Mouse (Mus musculus) T-helper 2 cell (primary cell): ENCODE measurements around the gene Rhox2g.
"Not testable (repeated sequence)": the region's sequence is repeated elsewhere in the genome, so short reads cannot be mapped to it uniquely, and the experiment has no call there.

Experiments
- in situ Hi-C: fragments of 300-600 bp; cut with MboI, MseI; formaldehyde crosslinking; loops from one replicate; pipeline ENCODE4 v1.15.1; 2025; ENCODE audit warnings: high pct_unique_total_duplicates

Rhox2g gene

GRCm38 (mm10) chrX:37643370-37643769 lies at the start of gene Rhox2g:
Gene Rhox2g (minus strand): TSS chrX:37643470.
- in situ Hi-C loops = not testable (repeated sequence)

DNA sequence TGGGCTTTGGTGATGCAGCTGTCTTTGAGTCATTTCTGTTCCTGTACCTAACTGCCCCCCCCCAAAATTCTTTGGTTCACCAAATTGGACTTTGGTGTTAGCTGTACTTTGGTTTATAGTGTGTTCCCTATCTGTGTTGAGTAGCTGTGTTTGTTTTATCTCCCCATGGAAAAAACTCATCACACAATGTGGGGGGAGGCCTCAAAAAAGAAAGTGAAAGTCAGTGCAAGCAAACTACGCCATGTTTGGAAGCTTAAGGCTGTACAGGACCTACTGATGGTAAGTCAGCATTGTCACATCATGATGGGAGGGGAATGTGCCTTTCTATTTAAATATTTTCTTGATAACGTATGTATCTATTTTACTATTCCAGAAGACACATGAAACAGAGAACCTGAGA lies 49.0 kb upstream of the Rhox2g start:
- in situ Hi-C loops = no loop called here

DNA sequence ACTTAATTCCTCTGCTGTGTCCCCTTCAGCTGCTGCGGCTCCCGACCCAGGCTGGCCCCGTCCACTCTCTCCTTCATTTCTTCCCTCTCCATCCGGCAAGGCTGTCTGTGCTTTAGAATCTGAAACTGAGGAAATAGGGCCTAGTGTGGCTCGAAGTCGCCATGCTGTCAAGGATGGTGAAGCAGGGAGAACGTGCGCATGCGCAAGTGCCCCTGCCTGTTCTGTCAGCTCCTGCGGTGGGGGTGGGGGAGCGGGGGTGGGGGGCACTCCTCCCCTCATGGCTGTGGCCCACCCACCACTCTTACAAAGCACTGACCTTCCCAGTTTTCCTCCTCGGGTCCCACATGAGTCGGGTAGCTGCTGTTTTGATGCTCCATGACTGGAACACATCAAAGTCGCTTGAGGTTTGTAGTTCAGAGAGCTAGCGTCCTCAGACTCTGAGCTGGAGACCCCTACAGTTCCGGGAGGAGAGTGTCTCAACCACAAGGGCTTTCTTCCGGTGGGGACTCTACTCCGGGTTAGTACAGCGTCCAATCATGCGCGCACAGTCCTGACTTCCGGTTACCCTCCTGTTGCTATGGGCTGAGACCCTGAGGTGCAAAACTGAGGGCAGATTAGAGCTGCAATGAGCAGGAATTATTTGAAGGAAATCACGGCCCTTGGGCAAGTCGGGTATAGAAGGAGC lies 39.9 kb upstream of the Rhox2g start:
- in situ Hi-C loops = no loop called here

GRCm38 (mm10) chrX:37673177-37673576 lies 29.9 kb upstream of the Rhox2g start, which contains the start of gene Rhox2h:
Gene Rhox2h (minus strand): TSS chrX:37673277.
- in situ Hi-C loops = not testable (repeated sequence)

DNA sequence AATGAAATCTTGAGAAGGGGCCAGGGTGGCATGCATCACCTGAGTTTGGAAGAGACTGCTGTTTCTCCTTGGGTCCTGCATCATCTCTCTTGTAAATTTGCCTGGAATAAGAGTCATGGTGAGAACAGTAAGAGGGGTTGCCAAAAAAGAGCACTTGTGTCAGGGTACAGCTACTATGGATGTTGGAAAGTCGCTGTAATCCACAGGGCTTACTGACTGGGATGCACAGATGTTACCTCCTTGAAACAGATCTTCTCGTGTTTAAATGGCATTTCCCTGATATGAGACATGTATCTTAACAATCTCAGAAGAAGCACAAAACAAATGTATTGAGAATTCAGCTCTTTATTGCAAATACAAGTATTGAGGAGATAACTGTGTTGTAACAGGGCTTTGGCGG lies 25.4 kb upstream of the Rhox2g start, which contains the start of gene Rhox3h:
TSS of gene Rhox3h (minus strand) at position 101 of the 400 bp plus-strand sequence.
- in situ Hi-C loops = not testable (repeated sequence)

DNA sequence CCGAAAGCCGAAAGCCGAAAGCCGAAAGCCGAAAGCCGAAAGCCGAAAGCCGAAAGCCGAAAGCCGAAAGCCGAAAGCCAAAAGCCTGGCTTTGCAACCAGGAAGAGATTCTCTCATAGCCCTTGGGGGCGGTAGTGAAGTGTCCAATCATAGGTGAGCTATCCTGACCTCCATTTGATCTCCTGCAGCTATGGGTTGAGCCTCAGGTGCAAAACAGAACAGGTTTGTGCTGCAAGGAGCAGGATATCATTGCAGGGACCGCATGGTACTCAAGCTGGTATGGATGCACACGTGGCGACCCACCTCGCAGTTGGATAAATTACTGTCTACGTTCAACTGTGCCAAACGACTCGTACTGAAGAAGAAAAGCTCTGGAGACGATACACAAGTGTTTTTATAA lies 8.0 kb upstream of the Rhox2g start, which contains the start of gene Rhox4g:
TSS of gene Rhox4g (minus strand) at position 101 of the 400 bp plus-strand sequence.
- in situ Hi-C loops = not testable (repeated sequence)

GRCm38 (mm10) chrX:37628512-37628911 lies 14.8 kb downstream of the Rhox2g start, which contains the start of gene Rhox3g:
Gene Rhox3g (minus strand): TSS chrX:37628612.
- in situ Hi-C loops = not testable (repeated sequence)

GRCm38 (mm10) chrX:37607604-37608003 lies 35.7 kb downstream of the Rhox2g start, which contains the start of gene Rhox4f:
Gene Rhox4f (minus strand): TSS chrX:37607704.
- in situ Hi-C loops = not testable (repeated sequence)
